Mouse (Mus musculus) stomach, postnatal 0 days (tissue): ENCODE measurements around the gene Rpp14. TPM values are rescaled to one million over a fixed set of nuclear protein-coding genes. Genes with fewer than 3 reads are reported as not detected.

Source experiments
- ATAC-seq: fragments of 200-750 bp; cut with Nextera tagmentation; 2 replicates; pipeline ENCODE4 v1.8.0; 2017; ENCODE audit not compliant: low FRiP score, low TSS enrichment
- DNase-seq: peaks from one replicate; pipeline ENCODE4 v3.0.0-alpha.2; 2016; ENCODE audit warnings: low spot score
- H3K27ac ChIP-seq: fragments of 300-500 bp; sonication (generic); replicated peaks from 2 replicates; pipeline ENCODE4 v1.5.1; 2014; ENCODE audit warnings: mild to moderate bottlenecking, control low read depth
- H3K27me3 ChIP-seq: fragments of 300-500 bp; sonication (generic); 2 replicates; pipeline ENCODE4 v1.6.1; 2014; ENCODE audit warnings: low read length; ENCODE audit not compliant: control insufficient read depth, insufficient read depth
- H3K36me3 ChIP-seq: fragments of 300-500 bp; sonication (generic); 2 replicates; pipeline ENCODE4 v1.6.1; 2014; ENCODE audit warnings: low read length, mixed read lengths; ENCODE audit not compliant: control insufficient read depth, insufficient read depth
- H3K4me1 ChIP-seq: fragments of 300-500 bp; sonication (generic); replicated peaks from 2 replicates; pipeline ENCODE4 v1.6.1; 2014; ENCODE audit warnings: antibody characterized with exemption; ENCODE audit not compliant: control insufficient read depth, insufficient read depth
- H3K4me2 ChIP-seq: fragments of 300-500 bp; sonication (generic); replicated peaks from 2 replicates; pipeline ENCODE4 v1.6.1; 2014; ENCODE audit warnings: low read depth, mild to moderate bottlenecking, control low read depth, moderate library complexity
- H3K4me3 ChIP-seq: fragments of 300-500 bp; sonication (generic); 2 replicates; pipeline ENCODE4 v1.5.1; 2014; ENCODE audit warnings: low read depth, low read length, control low read depth
- H3K9ac ChIP-seq: fragments of 300-500 bp; sonication (generic); 2 replicates; pipeline ENCODE4 v1.6.1; 2014; ENCODE audit warnings: mild to moderate bottlenecking, low read length, control low read depth, mixed read lengths
- H3K9me3 ChIP-seq: fragments of 300-500 bp; sonication (generic); 2 replicates; pipeline ENCODE4 v1.6.1; 2016; ENCODE audit warnings: low read length; ENCODE audit not compliant: control insufficient read depth
- CTCF ChIP-seq: IDR thresholded peaks from 2 replicates; pipeline ENCODE4 v1.5.1; 2016; ENCODE audit warnings: antibody characterized with exemption, low read depth, mild to moderate bottlenecking, moderate library complexity
- EP300 ChIP-seq: optimal IDR thresholded peaks from 2 replicates; pipeline ENCODE3; 2016; ENCODE audit warnings: antibody characterized with exemption
- WGBS: fragments of 180-500 bp; shearing (Covaris S2); extraction: QIAGEN DNeasy Blood & Tissue Kit; methylation state at CpG from one replicate; pipeline ENCODE4 v1.1.7; 2014; 5-methylcytosine and 5-hydroxymethylcytosine counted together
- polyA plus RNA-seq: library from polyadenylated mRNA; unstranded; fragments of >200 nt; fragmentation: Nextera tagmentation; extraction: Ambion mirVana; gene quantifications from 2 replicates; pipeline ENCODE4 v1.2.1, GENCODE M21; 2015

Gene Rpp14
- polyA plus RNA-seq, 1 experiment from 2014 or later: 32.6 TPM

DNA sequence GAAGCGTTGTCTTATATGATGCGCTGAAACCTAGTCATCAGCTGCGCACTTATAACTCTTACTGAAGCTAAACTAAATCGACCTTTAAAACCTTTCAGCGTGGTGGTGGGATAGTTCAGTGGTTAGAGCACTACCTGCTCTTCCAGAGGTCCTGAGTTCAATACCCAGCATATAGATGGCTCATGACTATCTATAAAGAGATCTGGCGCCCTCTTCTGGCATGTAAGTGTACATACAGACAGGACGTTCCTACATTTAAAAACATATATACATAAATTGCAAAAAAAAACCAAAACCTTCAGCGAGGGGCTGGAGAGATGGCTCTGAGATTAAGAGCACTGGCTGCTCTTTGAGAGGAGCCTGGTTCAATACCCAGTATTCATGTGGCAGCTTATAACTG lies 35.8 kb upstream of the Rpp14 start:
- no peak for DNase-seq
- Histone ChIP-seq H3K9ac (no peak overlapping the region), H3K27me3 (no peaks in the 10 kb centered on the region), H3K4me3 (no peak overlapping the region), H3K4me2 (no peak overlapping the region), H3K9me3 (no peaks in the 10 kb centered on the region), H3K27ac (no peak overlapping the region), H3K36me3 (peaks cover 2% of the 10 kb centered on the region; the same call in 1 of the 2 replicates), H3K4me1 (no peaks in the 10 kb centered on the region)
- TF ChIP-seq EP300 (no peak), CTCF (peak; percentile 74)
- ATAC-seq: no peak
- WGBS: 65% methylated on average over 8 of the region's 8 CpGs

DNA sequence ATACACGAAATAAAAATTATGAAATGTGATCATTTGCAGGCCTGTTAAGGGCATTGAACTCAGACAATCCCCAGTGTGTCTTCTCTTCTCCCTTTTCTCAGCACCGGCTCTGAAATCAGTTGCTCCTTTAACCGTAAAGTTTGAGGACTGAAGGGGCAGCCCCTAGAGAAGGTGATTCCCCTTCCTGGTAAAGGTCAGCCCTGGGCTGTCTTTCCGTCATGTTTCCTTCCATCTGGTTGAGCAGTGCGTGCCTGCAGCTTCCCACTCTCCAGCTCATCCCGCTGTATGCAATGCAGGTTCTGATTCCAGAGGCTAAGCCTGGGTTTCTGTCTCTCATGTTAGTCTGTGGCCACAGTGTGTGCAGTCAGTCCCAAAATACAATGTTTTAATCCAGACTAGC lies 35.4 kb upstream of the Rpp14 start:
- H3K9me3 ChIP-seq: no peaks in the 10 kb centered on the region
- peaks cover 2% of the 10 kb centered on the region; the same call in 1 of the 2 replicates for H3K36me3 ChIP-seq
- H3K27ac ChIP-seq: no peak overlapping the region
- no peak overlapping the region for H3K9ac ChIP-seq
- ATAC-seq (no peak), DNase-seq (no peak)
- TF ChIP-seq EP300: no peak
- no peak for TF ChIP-seq CTCF
- no peak overlapping the region for H3K4me2 ChIP-seq
- H3K4me1 ChIP-seq: no peaks in the 10 kb centered on the region
- H3K27me3 ChIP-seq: no peaks in the 10 kb centered on the region
- no peak overlapping the region for H3K4me3 ChIP-seq
- 85% methylated on average over 6 of the region's 6 CpGs for WGBS

DNA sequence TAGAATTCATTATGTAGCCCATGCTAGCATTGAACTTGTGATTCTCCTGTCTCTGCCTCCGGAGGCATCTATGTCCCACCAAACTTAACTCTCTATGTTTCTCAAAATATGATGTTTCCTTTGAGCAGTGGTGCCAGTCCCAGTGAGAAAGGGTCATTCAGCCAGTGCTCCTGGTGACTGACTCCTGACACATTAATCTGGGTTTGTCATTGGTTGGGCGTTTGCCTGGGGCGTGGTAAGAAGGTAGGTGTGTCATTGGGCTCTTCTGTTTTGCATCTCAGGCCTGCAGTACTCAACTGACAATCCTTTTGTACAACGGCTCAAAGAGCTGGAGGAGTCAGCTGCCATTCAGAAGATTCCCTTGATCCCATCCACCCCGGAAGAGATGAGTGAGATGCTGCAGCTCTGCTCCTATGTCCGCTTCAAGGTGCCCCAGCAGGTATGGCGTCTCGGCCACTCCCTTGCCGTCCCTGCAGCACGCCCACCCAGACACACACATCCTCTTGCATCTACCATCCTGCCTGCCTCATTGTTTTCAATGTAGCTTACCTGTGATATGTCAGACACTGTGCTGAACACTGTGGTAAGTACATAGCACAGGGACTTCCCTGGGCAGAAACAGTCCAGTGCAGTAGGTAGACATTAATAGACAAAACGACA lies 34.9 kb upstream of the Rpp14 start:
- Histone ChIP-seq H3K27me3 (no peaks in the 10 kb centered on the region), H3K36me3 (peaks cover 2% of the 10 kb centered on the region; the same call in 1 of the 2 replicates), H3K27ac (no peak overlapping the region), H3K9me3 (no peaks in the 10 kb centered on the region), H3K4me1 (no peaks in the 10 kb centered on the region), H3K4me2 (no peak overlapping the region), H3K4me3 (no peak overlapping the region), H3K9ac (no peak overlapping the region)
- ATAC-seq (no peak), DNase-seq (no peak)
- 79% methylated on average over 11 of the region's 11 CpGs for WGBS
- TF ChIP-seq EP300 (no peak), CTCF (no peak)

DNA sequence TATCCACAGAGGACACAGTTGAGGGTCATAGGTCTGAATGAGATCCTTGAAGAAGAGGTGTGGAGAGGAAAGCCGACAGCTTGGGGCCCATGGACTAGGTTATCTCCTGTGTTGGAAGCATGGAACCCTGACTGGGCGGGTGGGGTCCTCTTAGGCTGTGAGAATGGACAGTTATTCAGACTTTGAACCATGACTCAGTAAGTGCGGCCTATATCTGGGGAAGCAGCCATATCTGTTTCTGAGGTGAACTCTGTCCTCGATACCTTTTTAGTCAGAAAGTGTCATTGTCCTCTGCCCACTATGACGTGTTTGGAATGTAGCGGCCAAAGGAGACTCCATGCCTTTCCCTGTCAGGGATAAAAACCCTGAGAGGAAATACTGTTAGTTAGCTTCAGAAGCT lies 33.3 kb upstream of the Rpp14 start:
- Histone ChIP-seq H3K9me3 (no peaks in the 10 kb centered on the region), H3K9ac (no peak overlapping the region), H3K4me1 (no peaks in the 10 kb centered on the region), H3K4me2 (no peak overlapping the region), H3K36me3 (peaks cover 2% of the 10 kb centered on the region; the same call in 1 of the 2 replicates), H3K27me3 (no peaks in the 10 kb centered on the region), H3K27ac (no peak overlapping the region), H3K4me3 (no peak overlapping the region)
- DNase-seq (peak; percentile 23), ATAC-seq (peak; percentile 78)
- WGBS: 91% methylated on average over 6 of the region's 6 CpGs
- TF ChIP-seq CTCF: no peak
- TF ChIP-seq EP300: no peak

DNA sequence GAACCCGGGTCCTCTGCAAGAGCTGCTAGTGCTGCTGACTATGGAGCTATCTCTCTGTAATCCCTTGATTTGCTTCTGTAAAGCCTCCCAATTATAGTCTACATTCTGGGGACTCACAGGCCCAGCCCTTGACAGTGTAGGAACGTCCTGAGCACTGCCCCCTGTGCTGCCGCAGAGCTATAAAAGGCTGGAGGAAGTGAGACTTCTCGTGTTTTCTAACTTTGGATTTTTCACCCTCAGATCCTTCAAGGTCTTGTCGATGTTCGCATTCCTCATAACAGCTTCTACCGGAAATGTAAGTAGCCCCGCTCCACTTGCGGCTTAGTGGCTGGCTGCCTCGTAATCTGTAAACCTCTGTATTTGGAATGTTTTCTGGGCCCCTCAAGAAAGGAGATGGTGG lies 30.8 kb upstream of the Rpp14 start:
- H3K4me2 ChIP-seq: no peak overlapping the region
- TF ChIP-seq CTCF (no peak), EP300 (no peak)
- H3K27me3 ChIP-seq: no peaks in the 10 kb centered on the region
- no peaks in the 10 kb centered on the region for H3K4me1 ChIP-seq
- WGBS: 89% methylated on average over 10 of the region's 10 CpGs
- no peaks in the 10 kb centered on the region for H3K9me3 ChIP-seq
- H3K4me3 ChIP-seq: no peak overlapping the region
- no peak overlapping the region for H3K9ac ChIP-seq
- DNase-seq: no peak
- peaks cover 4% of the 10 kb centered on the region; the same call in 1 of the 2 replicates for H3K36me3 ChIP-seq
- H3K27ac ChIP-seq: no peak overlapping the region
- ATAC-seq: no peak

DNA sequence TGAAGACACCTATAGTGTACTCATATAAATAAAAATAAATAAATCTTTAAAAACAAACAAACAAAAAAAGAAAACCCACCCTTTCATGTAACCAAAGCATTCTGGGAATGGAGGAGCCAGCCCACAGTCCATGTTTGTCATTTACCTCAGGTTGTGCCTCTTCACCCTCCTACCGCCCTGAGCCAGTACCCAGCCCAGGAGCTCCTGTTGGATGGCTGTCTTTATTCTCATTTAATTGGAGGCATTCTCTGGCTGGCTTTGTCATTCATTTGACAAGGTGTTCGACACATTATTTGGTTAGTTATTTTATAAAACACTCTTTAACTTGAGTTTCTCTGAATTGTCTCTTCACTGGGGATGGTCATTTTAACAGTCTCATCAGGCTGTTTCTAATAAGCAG lies 28.3 kb upstream of the Rpp14 start:
- Histone ChIP-seq H3K27me3 (no peaks in the 10 kb centered on the region), H3K4me3 (no peak overlapping the region), H3K36me3 (peaks cover 2% of the 10 kb centered on the region; the same call in 1 of the 2 replicates), H3K27ac (no peak overlapping the region), H3K4me2 (no peak overlapping the region), H3K4me1 (no peaks in the 10 kb centered on the region), H3K9ac (no peak overlapping the region), H3K9me3 (no peaks in the 10 kb centered on the region)
- WGBS: 93% methylated on average over 2 of the region's 2 CpGs
- TF ChIP-seq CTCF (no peak), EP300 (no peak)
- DNase-seq (no peak), ATAC-seq (no peak)
